Mouse (Mus musculus) neural tube, embryonic 12.5 days (tissue): ENCODE measurements around the gene Rab11fip5. TPM values are rescaled to one million over a fixed set of nuclear protein-coding genes. Genes with fewer than 3 reads are reported as not detected.

Experiments
- ATAC-seq: fragments of 200-750 bp; cut with Nextera tagmentation; 2 replicates; pipeline ENCODE4 v1.8.0; 2017; ENCODE audit warnings: low read depth, mild to moderate bottlenecking, moderate TSS enrichment, moderate library complexity; ENCODE audit not compliant: low FRiP score
- H3K27ac ChIP-seq: fragments of 300-500 bp; sonication (generic); 2 replicates; pipeline ENCODE4 v1.5.1; 2016
- H3K27me3 ChIP-seq: fragments of 300-500 bp; sonication (generic); replicated peaks from 2 replicates; pipeline ENCODE4 v1.6.1; 2016; ENCODE audit warnings: mild to moderate bottlenecking
- H3K36me3 ChIP-seq: fragments of 300-500 bp; sonication (generic); 2 replicates; pipeline ENCODE4 v1.6.1; 2016; ENCODE audit warnings: mild to moderate bottlenecking
- H3K4me1 ChIP-seq: fragments of 300-500 bp; sonication (generic); 2 replicates; pipeline ENCODE4 v1.6.1; 2016
- H3K4me2 ChIP-seq: fragments of 300-500 bp; sonication (generic); replicated peaks from 2 replicates; pipeline ENCODE4 v1.6.1; 2016; ENCODE audit warnings: mild to moderate bottlenecking
- H3K4me3 ChIP-seq: fragments of 300-500 bp; sonication (generic); 2 replicates; pipeline ENCODE4 v1.5.1; 2016
- H3K9ac ChIP-seq: fragments of 300-500 bp; sonication (generic); 2 replicates; pipeline ENCODE4 v1.6.1; 2016; ENCODE audit warnings: mild to moderate bottlenecking
- H3K9me3 ChIP-seq: fragments of 300-500 bp; sonication (generic); 2 replicates; pipeline ENCODE4 v1.6.1; 2016; ENCODE audit warnings: mild to moderate bottlenecking
- WGBS: fragments of 180-500 bp; shearing (Covaris S2); methylation state at CpG from one replicate; pipeline ENCODE4 v1.1.7; 2016; 5-methylcytosine and 5-hydroxymethylcytosine counted together
- microRNA-seq: library from miRNA; unstranded; fragments of <30 nt; microRNA quantifications from one replicate; pipeline ENCODE4, GENCODE M21; 2017
- polyA plus RNA-seq: library from polyadenylated mRNA; unstranded; fragments of >200 nt; fragmentation: Nextera tagmentation; extraction: Ambion mirVana; gene quantifications from 2 replicates; pipeline ENCODE4 v1.2.1, GENCODE M21; 2016

Gene Rab11fip5
- polyA plus RNA-seq, 1 experiment from 2014 or later, result 9.0 TPM

DNA sequence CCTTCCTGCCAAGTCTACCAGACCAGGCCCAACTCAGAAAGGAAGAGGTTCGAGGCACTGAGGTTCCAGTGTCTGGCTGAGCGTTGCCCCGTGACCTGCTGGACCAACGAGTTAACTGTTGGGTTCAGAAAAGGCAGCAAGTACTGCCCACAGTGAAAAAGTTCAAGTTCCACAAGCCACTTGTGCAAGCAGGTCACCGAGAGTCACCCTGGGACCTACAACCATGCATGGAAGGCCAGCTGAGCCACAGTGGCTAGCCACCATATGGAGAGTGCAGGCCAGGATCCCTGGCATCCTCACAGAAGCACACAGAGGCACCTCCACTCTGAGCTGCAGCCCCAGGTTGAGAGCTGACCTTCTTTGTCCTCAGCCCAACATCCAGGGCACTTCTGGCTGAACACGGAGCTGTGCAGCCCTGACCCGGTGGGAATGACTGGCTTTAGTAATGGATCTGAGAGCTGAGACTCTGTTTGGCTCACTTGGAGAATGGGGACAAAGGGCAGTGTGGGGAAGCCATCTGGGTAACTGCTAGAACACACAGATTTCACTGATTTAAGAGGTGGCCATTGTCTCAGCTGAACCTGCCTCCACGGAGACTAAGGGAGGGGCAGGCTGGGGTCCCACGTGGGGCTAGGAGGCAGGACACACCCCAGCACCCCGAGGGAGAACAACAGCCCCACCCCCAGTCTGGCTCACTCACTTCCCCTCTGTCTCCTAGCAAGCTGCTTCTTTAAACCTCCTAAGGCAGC is 81.0 kb downstream of the Rab11fip5 start:
- WGBS, result 41% methylated on average over 10 of the region's 10 CpGs
- peaks cover 18% of the 10 kb centered on the region for H3K4me1 ChIP-seq
- H3K36me3 ChIP-seq, result no peaks in the 10 kb centered on the region
- 0 out of 2 replicates have a peak overlapping the region, but pooled peaks have one; percentile 14 for H3K4me2 ChIP-seq
- no peaks in the 10 kb centered on the region for H3K9me3 ChIP-seq
- H3K27me3 ChIP-seq, result no peaks in the 10 kb centered on the region
- H3K9ac ChIP-seq, result peak overlapping the region; percentile 17; the same call in 1 of the 2 replicates
- H3K4me3 ChIP-seq, result no peak overlapping the region
- peak; percentile 87 for ATAC-seq
- H3K27ac ChIP-seq, result no peak overlapping the region

- Histone ChIP-seq H3K4me2 (no peak overlapping the region), H3K4me3 (no peak overlapping the region), H3K27me3 (no peaks in the 10 kb centered on the region), H3K27ac (no peak overlapping the region), H3K9me3 (no peaks in the 10 kb centered on the region), H3K36me3 (no peaks in the 10 kb centered on the region), H3K9ac (no peak overlapping the region), H3K4me1 (peaks cover 18% of the 10 kb centered on the region)
- WGBS, result 92% methylated on average over 16 of the region's 16 CpGs
- no peak for ATAC-seq
Measured at GRCm38 (mm10) chr6:85290869-85291824, 83.3 kb downstream of the Rab11fip5 start.

GRCm38 (mm10) chr6:85288193-85288857 is 86.1 kb downstream of the Rab11fip5 start:
- Histone ChIP-seq H3K27ac (no peak overlapping the region), H3K4me2 (no peak overlapping the region), H3K4me3 (no peak overlapping the region), H3K9ac (no peak overlapping the region), H3K9me3 (no peaks in the 10 kb centered on the region), H3K4me1 (peaks cover 3% of the 10 kb centered on the region), H3K36me3 (no peaks in the 10 kb centered on the region), H3K27me3 (no peaks in the 10 kb centered on the region)
- ATAC-seq, result no peak
- WGBS, result 88% methylated on average over 4 of the region's 4 CpGs

DNA sequence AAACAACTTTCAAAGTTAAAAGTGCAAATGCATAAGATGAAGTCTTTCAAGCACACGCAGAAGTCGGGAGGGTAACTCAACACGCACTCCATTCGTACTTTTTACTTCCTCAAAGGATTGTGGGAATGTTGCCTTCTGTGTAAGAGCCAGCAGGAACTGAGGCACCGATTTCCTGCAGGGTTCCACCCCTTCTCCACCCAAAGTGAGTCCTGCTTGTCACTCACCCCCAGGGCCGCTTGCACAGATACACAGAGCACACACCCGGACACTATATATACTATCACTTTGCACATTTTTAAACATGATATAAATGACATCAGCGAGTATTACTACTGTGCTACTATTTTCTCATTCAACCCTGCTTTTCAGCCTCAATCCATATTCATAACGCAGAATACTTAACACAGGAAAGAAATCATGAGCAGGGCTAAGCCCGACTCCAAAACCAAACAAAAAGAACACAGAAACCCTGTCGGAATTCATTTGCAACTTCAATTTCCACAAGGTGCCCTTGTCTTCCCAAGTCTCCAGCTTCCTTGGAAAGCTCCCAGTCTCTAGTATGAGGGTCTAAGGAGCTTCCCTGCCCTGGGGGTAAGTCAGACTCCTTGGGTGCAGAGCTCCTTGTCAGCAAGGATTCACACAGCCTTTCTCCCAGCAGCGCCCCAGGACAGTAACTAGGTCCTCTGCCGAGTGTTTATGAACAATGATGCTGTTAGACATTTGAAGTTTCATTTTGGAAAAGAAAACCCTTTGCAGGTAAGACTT is 88.0 kb downstream of the Rab11fip5 start:
- no peak overlapping the region for H3K9ac ChIP-seq
- H3K9me3 ChIP-seq, result no peaks in the 10 kb centered on the region
- no peaks in the 10 kb centered on the region for H3K4me1 ChIP-seq
- H3K36me3 ChIP-seq, result no peaks in the 10 kb centered on the region
- no peak for ATAC-seq
- no peak overlapping the region for H3K4me2 ChIP-seq
- no peaks in the 10 kb centered on the region for H3K27me3 ChIP-seq
- no peak overlapping the region for H3K27ac ChIP-seq
- no peak overlapping the region for H3K4me3 ChIP-seq
- 89% methylated on average over 13 of the region's 13 CpGs for WGBS

Small RNAs within 50 kb of the gene (microRNA-seq; reads per million reads assigned to microRNA genes)
- not detected for gene Mir705

Other genes starting within 250 kb of the Rab11fip5 start
- gene Spr, start 236.9 kb downstream of the Rab11fip5 start, polyA plus RNA-seq, result 28.3 and 34.8 TPM in 2 replicates
- 0.16 TPM in 1 of 2 replicates, not detected in the other for gene Emx1, start 187.2 kb downstream of the Rab11fip5 start, polyA plus RNA-seq
- 9.1 and 11.7 TPM in 2 replicates for gene Sfxn5, start 41.2 kb downstream of the Rab11fip5 start, polyA plus RNA-seq
- gene Noto, start 49.3 kb upstream of the Rab11fip5 start, polyA plus RNA-seq, result not detected in 2 replicates
- 51.4 and 54.2 TPM in 2 replicates for gene Smyd5, start 57.4 kb upstream of the Rab11fip5 start, polyA plus RNA-seq
- 585 and 590 TPM in 2 replicates for gene Cct7, start 76.9 kb upstream of the Rab11fip5 start, polyA plus RNA-seq
- 29.0 and 31.9 TPM in 2 replicates for gene Pradc1, start 77.3 kb upstream of the Rab11fip5 start, polyA plus RNA-seq
- 2.6 and 2.7 TPM in 2 replicates for gene Fbxo41, start 128.4 kb upstream of the Rab11fip5 start, polyA plus RNA-seq
- gene Egr4, start 139.0 kb upstream of the Rab11fip5 start, polyA plus RNA-seq, result not detected in 2 replicates
- gene Alms1, start 212.9 kb upstream of the Rab11fip5 start, polyA plus RNA-seq, result 5.9 and 6.7 TPM in 2 replicates